Mouse (Mus musculus) liver, embryonic 11.5 days (tissue): ENCODE measurements around the gene Flvcr2. TPM values are rescaled to one million over a fixed set of nuclear protein-coding genes. Genes with fewer than 3 reads are reported as not detected.
A peak's percentile ranks its signal among the peaks of the same experiment; 100 is the strongest.

Source experiments
- ATAC-seq: fragments of 200-750 bp; cut with Nextera tagmentation; replicated peaks from 2 replicates; pipeline ENCODE4 v1.8.0; 2017; ENCODE audit warnings: moderate number of reproducible peaks, mild to moderate bottlenecking, moderate TSS enrichment, moderate library complexity; ENCODE audit not compliant: low FRiP score
- DNase-seq: peaks from one replicate; pipeline ENCODE4 v3.0.0-alpha.2; 2017; ENCODE audit warnings: low spot score
- H3K27ac ChIP-seq: fragments of 300-500 bp; sonication (generic); 2 replicates; pipeline ENCODE4 v1.5.1; 2014; ENCODE audit warnings: mild to moderate bottlenecking, low read depth, low read length, control low read depth
- H3K27me3 ChIP-seq: fragments of 300-500 bp; sonication (generic); replicated peaks from 2 replicates; pipeline ENCODE4 v1.6.1; 2014; ENCODE audit warnings: low read length, mixed read lengths; ENCODE audit not compliant: control insufficient read depth, insufficient read depth
- H3K36me3 ChIP-seq: fragments of 300-500 bp; sonication (generic); 2 replicates; pipeline ENCODE4 v1.6.1; 2014; ENCODE audit warnings: mild to moderate bottlenecking, low read length, moderate library complexity, mixed read lengths; ENCODE audit not compliant: control insufficient read depth, insufficient read depth
- H3K4me1 ChIP-seq: fragments of 300-500 bp; sonication (generic); replicated peaks from 2 replicates; pipeline ENCODE4 v1.6.1; 2014; ENCODE audit warnings: low read length, mixed read lengths; ENCODE audit not compliant: control insufficient read depth, insufficient read depth
- H3K4me2 ChIP-seq: fragments of 300-500 bp; sonication (generic); 2 replicates; pipeline ENCODE4 v1.6.1; 2014; ENCODE audit warnings: mild to moderate bottlenecking, control low read depth, moderate library complexity
- H3K4me3 ChIP-seq: fragments of 300-500 bp; sonication (generic); 2 replicates; pipeline ENCODE4 v1.5.1; 2014; ENCODE audit warnings: low read depth, low read length, control low read depth
- H3K9ac ChIP-seq: fragments of 300-500 bp; sonication (generic); 2 replicates; pipeline ENCODE4 v1.6.1; 2014; ENCODE audit warnings: low read depth, low read length, control low read depth
- H3K9me3 ChIP-seq: fragments of 300-500 bp; sonication (generic); 2 replicates; pipeline ENCODE4 v1.6.1; 2016; ENCODE audit warnings: low read length, inconsistent platforms, mixed read lengths; ENCODE audit not compliant: control insufficient read depth
- WGBS: fragments of 180-500 bp; shearing (Covaris S2); extraction: QIAGEN DNeasy Blood & Tissue Kit; methylation state at CpG from one replicate; pipeline ENCODE4 v1.1.7; 2014; 5-methylcytosine and 5-hydroxymethylcytosine counted together
- polyA plus RNA-seq: library from polyadenylated mRNA; unstranded; fragments of >200 nt; fragmentation: Nextera tagmentation; extraction: Ambion mirVana; gene quantifications from 2 replicates; pipeline ENCODE4 v1.2.1, GENCODE M21; 2014

Gene Flvcr2
- polyA plus RNA-seq, 1 experiment from 2014 or later, result 3.9 TPM

GRCm38 (mm10) chr12:85725306-85725705 is 21.0 kb upstream of the Flvcr2 start:
- no peaks in the 10 kb centered on the region for H3K4me1 ChIP-seq
- no peaks in the 10 kb centered on the region for H3K36me3 ChIP-seq
- H3K27me3 ChIP-seq, result no peaks in the 10 kb centered on the region
- ATAC-seq, result no peak
- H3K9me3 ChIP-seq, result no peaks in the 10 kb centered on the region
- H3K9ac ChIP-seq, result no peak overlapping the region
- no peak overlapping the region for H3K4me2 ChIP-seq
- DNase-seq, result no peak
- 69% methylated on average over 4 of the region's 4 CpGs for WGBS
- no peak overlapping the region for H3K27ac ChIP-seq
- H3K4me3 ChIP-seq, result no peak overlapping the region

DNA sequence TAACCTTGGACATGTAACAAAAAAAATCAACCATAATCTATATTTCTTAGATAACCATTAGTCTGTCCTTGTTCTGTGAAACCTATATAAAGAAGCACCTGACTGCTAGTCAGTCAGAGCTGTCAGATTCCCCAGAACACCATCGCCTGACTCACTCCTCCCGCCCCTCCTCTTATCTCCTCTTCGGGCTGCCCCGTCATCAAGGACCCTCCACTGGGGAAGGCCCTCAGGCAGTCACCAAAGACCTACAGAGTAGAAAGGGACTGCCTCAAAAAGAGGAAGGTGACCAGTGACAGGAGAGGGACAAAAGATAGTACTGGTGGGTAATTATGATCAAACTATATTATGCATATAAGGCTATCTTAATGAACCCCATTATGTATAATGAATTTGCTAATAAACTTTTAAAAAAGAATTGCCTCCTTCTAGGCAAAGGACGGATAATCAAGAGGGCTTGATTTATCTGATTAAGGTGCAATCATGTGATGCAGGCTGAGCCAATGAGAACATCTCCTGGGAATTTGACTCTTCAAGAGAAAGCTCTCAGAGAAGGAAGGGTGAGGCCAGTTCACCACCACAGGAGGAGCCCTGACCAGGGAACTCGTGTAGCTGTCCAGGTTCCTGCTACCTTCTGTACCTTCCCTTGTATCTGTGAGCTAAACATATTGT is 19.5 kb upstream of the Flvcr2 start:
- Histone ChIP-seq H3K27ac (no peak overlapping the region), H3K4me1 (no peaks in the 10 kb centered on the region), H3K9ac (no peak overlapping the region), H3K4me2 (no peak overlapping the region), H3K9me3 (no peaks in the 10 kb centered on the region), H3K27me3 (no peaks in the 10 kb centered on the region), H3K4me3 (no peak overlapping the region), H3K36me3 (no peaks in the 10 kb centered on the region)
- ATAC-seq, result no peak
- DNase-seq, result no peak
- WGBS, result 27% methylated on average over 6 of the region's 6 CpGs

DNA sequence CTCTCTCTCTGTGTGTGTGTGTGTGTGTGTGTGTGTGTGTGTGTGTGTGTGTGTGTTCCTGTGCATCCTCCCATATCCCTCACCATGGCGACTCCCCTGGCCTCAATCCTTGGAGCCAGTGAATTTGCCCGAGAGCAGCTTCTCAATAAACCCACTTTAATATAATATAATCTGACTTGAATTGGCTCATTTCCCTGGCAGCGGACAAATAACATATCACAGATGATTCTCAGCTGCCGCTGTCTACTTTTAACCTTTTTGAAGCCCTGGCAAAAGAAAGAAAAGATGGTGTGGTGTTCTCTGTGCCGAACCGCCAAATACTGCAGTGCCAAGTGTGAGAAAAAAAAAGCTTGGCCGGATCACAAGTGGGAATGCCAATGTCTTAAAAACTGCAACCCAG is 18.2 kb upstream of the Flvcr2 start:
- no peak for DNase-seq
- H3K36me3 ChIP-seq, result no peaks in the 10 kb centered on the region
- WGBS, result 83% methylated on average over 7 of the region's 7 CpGs
- no peaks in the 10 kb centered on the region for H3K4me1 ChIP-seq
- no peak for ATAC-seq
- H3K9me3 ChIP-seq, result no peaks in the 10 kb centered on the region
- no peak overlapping the region for H3K4me2 ChIP-seq
- H3K27me3 ChIP-seq, result no peaks in the 10 kb centered on the region
- no peak overlapping the region for H3K9ac ChIP-seq
- no peak overlapping the region for H3K4me3 ChIP-seq
- no peak overlapping the region for H3K27ac ChIP-seq

DNA sequence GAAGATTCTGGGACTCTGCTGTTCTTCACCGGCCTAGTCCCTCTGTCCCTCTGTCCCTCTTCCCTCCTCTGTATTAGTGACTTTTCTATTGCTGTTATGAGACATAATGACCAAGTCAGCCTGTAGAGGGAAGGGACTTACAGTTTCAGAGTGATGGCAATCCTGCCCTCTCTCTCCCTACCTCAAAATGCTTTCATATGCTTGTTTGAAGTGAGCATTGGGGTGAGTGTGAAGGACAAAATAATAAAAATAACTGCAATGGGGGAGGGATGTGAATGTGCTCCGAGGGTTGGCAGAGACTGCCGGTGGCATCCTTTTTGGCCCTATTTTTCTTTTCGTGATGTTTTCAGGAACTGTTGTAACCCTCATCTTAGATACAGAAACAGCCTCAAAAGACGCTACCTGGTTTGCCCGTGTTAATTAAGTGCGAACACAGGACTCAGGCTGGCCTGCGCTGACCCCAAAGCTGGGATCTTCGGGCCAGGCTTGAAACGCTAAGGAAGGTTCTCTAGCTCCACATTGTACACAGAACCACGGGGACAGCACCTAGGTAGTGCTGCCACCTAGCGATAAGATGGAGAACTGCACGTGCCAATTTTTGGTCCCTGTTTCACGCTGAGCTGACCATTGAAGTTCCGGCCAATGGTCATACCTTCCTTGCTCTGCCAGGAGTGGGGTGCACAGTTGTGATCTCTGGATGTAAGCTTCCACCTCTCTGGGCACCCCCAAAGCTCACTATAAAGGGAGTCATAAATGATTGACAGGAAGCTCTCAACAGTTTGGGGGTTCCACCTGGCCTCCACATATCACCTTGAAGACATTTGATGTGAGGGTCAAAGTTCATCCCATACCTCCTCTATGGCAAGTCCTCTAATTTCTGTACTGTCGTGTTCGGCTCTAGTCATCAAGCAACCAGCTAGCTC is 17.1 kb upstream of the Flvcr2 start:
- Histone ChIP-seq H3K27me3 (no peaks in the 10 kb centered on the region), H3K9me3 (no peaks in the 10 kb centered on the region), H3K27ac (no peak overlapping the region), H3K4me2 (no peak overlapping the region), H3K9ac (no peak overlapping the region), H3K36me3 (no peaks in the 10 kb centered on the region), H3K4me3 (no peak overlapping the region), H3K4me1 (no peaks in the 10 kb centered on the region)
- ATAC-seq (no peak), DNase-seq (peak; percentile 45)
- 33% methylated on average over 17 of the region's 17 CpGs for WGBS

DNA sequence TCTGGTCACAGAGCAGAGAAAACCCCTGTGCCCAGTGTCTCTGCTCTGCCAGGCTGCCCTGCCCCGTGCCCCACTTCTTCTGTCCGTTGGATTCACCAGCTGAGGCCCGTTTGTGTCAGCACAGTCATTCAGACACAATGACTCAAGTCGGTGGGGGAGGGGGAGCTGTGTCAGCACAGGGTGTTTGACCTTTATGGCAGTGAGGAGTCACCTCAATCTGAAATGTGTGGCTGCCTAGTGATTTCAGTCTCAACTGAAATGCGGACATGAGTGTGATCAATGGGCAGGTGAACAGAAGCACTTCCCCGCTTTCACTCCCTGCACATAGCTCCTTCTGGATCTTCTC is 16.4 kb upstream of the Flvcr2 start:
- H3K9me3 ChIP-seq, result no peaks in the 10 kb centered on the region
- no peak overlapping the region for H3K9ac ChIP-seq
- H3K27ac ChIP-seq, result no peak overlapping the region
- H3K4me2 ChIP-seq, result no peak overlapping the region
- DNase-seq (no peak), ATAC-seq (no peak)
- no peaks in the 10 kb centered on the region for H3K36me3 ChIP-seq
- no peak overlapping the region for H3K4me3 ChIP-seq
- H3K4me1 ChIP-seq, result no peaks in the 10 kb centered on the region
- no peaks in the 10 kb centered on the region for H3K27me3 ChIP-seq
- WGBS, result 55% methylated on average over 6 of the region's 6 CpGs

GRCm38 (mm10) chr12:85736203-85736602 is 10.1 kb upstream of the Flvcr2 start:
- Histone ChIP-seq H3K9me3 (no peaks in the 10 kb centered on the region), H3K4me2 (no peak overlapping the region), H3K9ac (no peak overlapping the region), H3K36me3 (no peaks in the 10 kb centered on the region), H3K27ac (no peak overlapping the region), H3K4me1 (no peaks in the 10 kb centered on the region), H3K27me3 (no peaks in the 10 kb centered on the region), H3K4me3 (no peak overlapping the region)
- DNase-seq (no peak), ATAC-seq (no peak)
- WGBS, result 68% methylated on average over 2 of the region's 2 CpGs

DNA sequence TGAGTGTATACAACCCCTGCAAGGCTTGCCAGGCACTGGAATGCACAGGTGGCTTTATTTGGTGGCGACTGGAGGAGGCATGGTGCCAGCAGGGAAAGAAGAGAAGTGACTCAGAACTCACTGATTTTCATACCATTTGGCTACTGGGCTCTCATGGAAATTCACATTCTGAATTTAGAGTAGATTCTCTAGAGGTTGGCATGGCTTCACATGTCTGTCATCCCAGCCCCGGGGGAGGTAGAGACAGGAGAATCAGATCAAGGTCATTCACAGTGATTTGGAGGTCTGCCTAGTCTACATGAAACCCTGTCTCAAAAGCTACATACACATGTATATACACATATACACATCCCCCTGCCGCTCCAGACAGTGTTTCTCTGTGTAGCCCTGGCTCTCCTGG is 9.4 kb upstream of the Flvcr2 start:
- Histone ChIP-seq H3K4me2 (no peak overlapping the region), H3K27me3 (no peaks in the 10 kb centered on the region), H3K9me3 (no peaks in the 10 kb centered on the region), H3K36me3 (no peaks in the 10 kb centered on the region), H3K4me1 (no peaks in the 10 kb centered on the region), H3K4me3 (no peak overlapping the region), H3K9ac (no peak overlapping the region), H3K27ac (no peak overlapping the region)
- DNase-seq (no peak), ATAC-seq (no peak)
- WGBS, result 80% methylated on average over 3 of the region's 3 CpGs

GRCm38 (mm10) chr12:85746696-85747219 is 419 bp downstream of the Flvcr2 start:
- DNase-seq, result peak; percentile 33
- ATAC-seq, result peak; percentile 11; the same call in 1 of the 2 replicates
- Histone ChIP-seq H3K4me2 (peak overlapping the region; percentile 94), H3K36me3 (no peaks in the 10 kb centered on the region), H3K27ac (no peak overlapping the region), H3K4me1 (no peaks in the 10 kb centered on the region), H3K27me3 (peaks cover 11% of the 10 kb centered on the region), H3K9me3 (no peaks in the 10 kb centered on the region), H3K4me3 (peak overlapping the region; percentile 55), H3K9ac (peak overlapping the region; percentile 26; the same call in 1 of the 2 replicates)
- WGBS, result 18% methylated on average over 21 of the region's 21 CpGs
